Mouse (Mus musculus): ENCODE data around the gene Esr2. TPM values are rescaled to one million over a fixed set of nuclear protein-coding genes. Genes with fewer than 3 reads are reported as not detected.
"Not testable (repeated sequence)": the region's sequence is repeated elsewhere in the genome, so short reads cannot be mapped to it uniquely, and the experiment has no call there.

Gene Esr2
- polyA plus RNA-seq, 1 experiment: 0.27 TPM

- no peak for TF ChIP-seq POLR2A (IDR thresholded peaks at IDR 0.05; ENCODE audit: borderline replicate concordance, extremely low read depth, insufficient read depth, insufficient read length, poor library complexity, severe bottlenecking)
- no peak for TF ChIP-seq CTCF (IDR thresholded peaks at IDR 0.05; ENCODE audit: borderline replicate concordance, extremely low read depth, insufficient read depth, insufficient read length)
- DNase-seq (ENCODE audit: low read depth): no peak
Measured at GRCm38 (mm10) chr12:76186473-76186872, 9.4 kb upstream of the Esr2 start.

- no peak for DNase-seq (ENCODE audit: low read depth)
Measured at GRCm38 (mm10) chr12:76185167-76185816, 8.2 kb upstream of the Esr2 start.

GRCm38 (mm10) chr12:76184271-76184670, 7.2 kb upstream of the Esr2 start:
- no peak for DNase-seq (ENCODE audit: low read depth)
- TF ChIP-seq CTCF (IDR thresholded peaks at IDR 0.05; ENCODE audit: borderline replicate concordance, extremely low read depth, insufficient read depth, insufficient read length) (no peak), POLR2A (IDR thresholded peaks at IDR 0.05; ENCODE audit: borderline replicate concordance, extremely low read depth, insufficient read depth, insufficient read length, poor library complexity, severe bottlenecking) (no peak)

More at GRCm38 (mm10) chr12:76185167-76185816, 8.2 kb upstream of the Esr2 start:
- TF ChIP-seq CTCF (IDR thresholded peaks at IDR 0.05; ENCODE audit: borderline replicate concordance, extremely low read depth, insufficient read depth, insufficient read length) (no peak), POLR2A (IDR thresholded peaks at IDR 0.05; ENCODE audit: borderline replicate concordance, extremely low read depth, insufficient read depth, insufficient read length, poor library complexity, severe bottlenecking) (no peak)

GRCm38 (mm10) chr12:76182831-76183230, 5.8 kb upstream of the Esr2 start:
- no peak for DNase-seq (ENCODE audit: low read depth)
- no peak for TF ChIP-seq POLR2A (IDR thresholded peaks at IDR 0.05; ENCODE audit: borderline replicate concordance, extremely low read depth, insufficient read depth, insufficient read length, poor library complexity, severe bottlenecking)
- TF ChIP-seq CTCF (IDR thresholded peaks at IDR 0.05; ENCODE audit: borderline replicate concordance, extremely low read depth, insufficient read depth, insufficient read length): no peak

GRCm38 (mm10) chr12:76181471-76181870, 4.4 kb upstream of the Esr2 start:
- TF ChIP-seq POLR2A (IDR thresholded peaks at IDR 0.05; ENCODE audit: borderline replicate concordance, extremely low read depth, insufficient read depth, insufficient read length, poor library complexity, severe bottlenecking) (no peak), CTCF (IDR thresholded peaks at IDR 0.05; ENCODE audit: borderline replicate concordance, extremely low read depth, insufficient read depth, insufficient read length) (no peak)

GRCm38 (mm10) chr12:76180442-76180841, 3.4 kb upstream of the Esr2 start:
- TF ChIP-seq POLR2A (IDR thresholded peaks at IDR 0.05; ENCODE audit: borderline replicate concordance, extremely low read depth, insufficient read depth, insufficient read length, poor library complexity, severe bottlenecking) (no peak), CTCF (IDR thresholded peaks at IDR 0.05; ENCODE audit: borderline replicate concordance, extremely low read depth, insufficient read depth, insufficient read length) (no peak)
- DNase-seq (ENCODE audit: low read depth): no peak

More at GRCm38 (mm10) chr12:76181471-76181870, 4.4 kb upstream of the Esr2 start:
- DNase-seq (ENCODE audit: low read depth): no peak

- DNase-seq (ENCODE audit: low read depth): no peak
- TF ChIP-seq CTCF (IDR thresholded peaks at IDR 0.05; ENCODE audit: borderline replicate concordance, extremely low read depth, insufficient read depth, insufficient read length) (no peak), POLR2A (IDR thresholded peaks at IDR 0.05; ENCODE audit: borderline replicate concordance, extremely low read depth, insufficient read depth, insufficient read length, poor library complexity, severe bottlenecking) (no peak)
Measured at GRCm38 (mm10) chr12:76179527-76179926, 2.5 kb upstream of the Esr2 start.

- DNase-seq (ENCODE audit: low read depth): peak; percentile 36
- TF ChIP-seq CTCF (IDR thresholded peaks at IDR 0.05; ENCODE audit: borderline replicate concordance, extremely low read depth, insufficient read depth, insufficient read length) (no peak), POLR2A (IDR thresholded peaks at IDR 0.05; ENCODE audit: borderline replicate concordance, extremely low read depth, insufficient read depth, insufficient read length, poor library complexity, severe bottlenecking) (no peak)
Measured at GRCm38 (mm10) chr12:76179051-76179450, 2.0 kb upstream of the Esr2 start.

- DNase-seq (ENCODE audit: low read depth): peak; percentile 86
- TF ChIP-seq POLR2A (IDR thresholded peaks at IDR 0.05; ENCODE audit: borderline replicate concordance, extremely low read depth, insufficient read depth, insufficient read length, poor library complexity, severe bottlenecking): no peak
- TF ChIP-seq CTCF (IDR thresholded peaks at IDR 0.05; ENCODE audit: borderline replicate concordance, extremely low read depth, insufficient read depth, insufficient read length): peak; percentile 95
Measured at GRCm38 (mm10) chr12:76177864-76178518, 932 bp upstream of the Esr2 start.

GRCm38 (mm10) chr12:76165641-76166040, 11.4 kb downstream of the Esr2 start:
- DNase-seq (ENCODE audit: low read depth): no peak
- TF ChIP-seq CTCF (IDR thresholded peaks at IDR 0.05; ENCODE audit: borderline replicate concordance, extremely low read depth, insufficient read depth, insufficient read length): no peak
- no peak for TF ChIP-seq POLR2A (IDR thresholded peaks at IDR 0.05; ENCODE audit: borderline replicate concordance, extremely low read depth, insufficient read depth, insufficient read length, poor library complexity, severe bottlenecking)

- DNase-seq (ENCODE audit: low read depth): peak; percentile 37
Measured at GRCm38 (mm10) chr12:76152389-76152788, 24.7 kb downstream of the Esr2 start.

- peak; percentile 68 for DNase-seq (ENCODE audit: low read depth)
- TF ChIP-seq CTCF (IDR thresholded peaks at IDR 0.05; ENCODE audit: borderline replicate concordance, extremely low read depth, insufficient read depth, insufficient read length) (no peak), POLR2A (IDR thresholded peaks at IDR 0.05; ENCODE audit: borderline replicate concordance, extremely low read depth, insufficient read depth, insufficient read length, poor library complexity, severe bottlenecking) (no peak)
Measured at GRCm38 (mm10) chr12:76136701-76137100, 40.4 kb downstream of the Esr2 start.

- not testable (repeated sequence) for DNase-seq (ENCODE audit: low read depth)
Measured at GRCm38 (mm10) chr12:76133081-76133480, 44.0 kb downstream of the Esr2 start.
